Mouse (Mus musculus): Measurements from ENCODE around the gene Cyb5r1. TPM values are rescaled to one million over a fixed set of nuclear protein-coding genes. Genes with fewer than 3 reads are reported as not detected.
"Not testable (repeated sequence)": the region's sequence is repeated elsewhere in the genome, so short reads cannot be mapped to it uniquely, and the experiment has no call there.

The Cyb5r1 gene
- polyA plus RNA-seq, 1 experiment: 40.8 TPM

- TF ChIP-seq CTCF (IDR thresholded peaks at IDR 0.05; ENCODE audit: control insufficient read depth, insufficient read depth, low read length) (peak; percentile 47; the same call in 1 of the 2 replicates), POLR2A (IDR thresholded peaks at IDR 0.05; ENCODE audit: borderline replicate concordance, control insufficient read depth, low read depth, low read length) (no peak)
- 27% methylated on average over 4 of the region's 4 CpGs for WGBS
- Histone ChIP-seq H3K4me1 (ENCODE audit: control insufficient read depth, insufficient read depth, low read length) (no peaks in the 10 kb centered on the region), H3K27ac (ENCODE audit: control insufficient read depth, insufficient read depth, low read depth, low read length, poor library complexity) (no peak overlapping the region), H3K4me3 (replicated peaks; ENCODE audit: control insufficient read depth, low read depth, low read length) (no peak overlapping the region)
Observed at GRCm38 (mm10) chr1:134435414-134435813, 30.1 kb downstream of the Cyb5r1 start.

- WGBS: 76% methylated on average over 6 of the region's 6 CpGs
- Histone ChIP-seq H3K27ac (ENCODE audit: control insufficient read depth, insufficient read depth, low read depth, low read length, poor library complexity) (no peak overlapping the region), H3K4me3 (replicated peaks; ENCODE audit: control insufficient read depth, low read depth, low read length) (no peak overlapping the region), H3K4me1 (ENCODE audit: control insufficient read depth, insufficient read depth, low read length) (no peaks in the 10 kb centered on the region; the same call in 1 of the 2 replicates)
- TF ChIP-seq POLR2A (IDR thresholded peaks at IDR 0.05; ENCODE audit: borderline replicate concordance, control insufficient read depth, low read depth, low read length): no peak
- TF ChIP-seq CTCF (IDR thresholded peaks at IDR 0.05; ENCODE audit: control insufficient read depth, insufficient read depth, low read length): no peak
Observed at GRCm38 (mm10) chr1:134440437-134440836, 35.1 kb downstream of the Cyb5r1 start.

GRCm38 (mm10) chr1:134441737-134442136, 36.4 kb downstream of the Cyb5r1 start:
- H3K4me3 ChIP-seq (replicated peaks; ENCODE audit: control insufficient read depth, low read depth, low read length); H3K4me1 ChIP-seq (ENCODE audit: control insufficient read depth, insufficient read depth, low read length); H3K27ac ChIP-seq (ENCODE audit: control insufficient read depth, insufficient read depth, low read depth, low read length, poor library complexity): not testable (repeated sequence)
- WGBS: 94% methylated on average over 8 of the region's 10 CpGs

GRCm38 (mm10) chr1:134442394-134442793, 37.0 kb downstream of the Cyb5r1 start:
- WGBS: 92% methylated on average over 3 of the region's 3 CpGs
- Histone ChIP-seq H3K4me1 (ENCODE audit: control insufficient read depth, insufficient read depth, low read length) (no peaks in the 10 kb centered on the region; the same call in 1 of the 2 replicates), H3K27ac (ENCODE audit: control insufficient read depth, insufficient read depth, low read depth, low read length, poor library complexity) (no peak overlapping the region), H3K4me3 (replicated peaks; ENCODE audit: control insufficient read depth, low read depth, low read length) (no peak overlapping the region)
- no peak for TF ChIP-seq CTCF (IDR thresholded peaks at IDR 0.05; ENCODE audit: control insufficient read depth, insufficient read depth, low read length)
- no peak for TF ChIP-seq POLR2A (IDR thresholded peaks at IDR 0.05; ENCODE audit: borderline replicate concordance, control insufficient read depth, low read depth, low read length)

GRCm38 (mm10) chr1:134443288-134443687, 37.9 kb downstream of the Cyb5r1 start:
- WGBS: 56% methylated on average over 1 of the region's 1 CpGs
- not testable (repeated sequence) for H3K4me3 ChIP-seq (replicated peaks; ENCODE audit: control insufficient read depth, low read depth, low read length); H3K27ac ChIP-seq (ENCODE audit: control insufficient read depth, insufficient read depth, low read depth, low read length, poor library complexity); H3K4me1 ChIP-seq (ENCODE audit: control insufficient read depth, insufficient read depth, low read length)

GRCm38 (mm10) chr1:134445418-134445817, 40.1 kb downstream of the Cyb5r1 start:
- H3K4me1 ChIP-seq (ENCODE audit: control insufficient read depth, insufficient read depth, low read length): no peaks in the 10 kb centered on the region; the same call in 1 of the 2 replicates
- TF ChIP-seq POLR2A (IDR thresholded peaks at IDR 0.05; ENCODE audit: borderline replicate concordance, control insufficient read depth, low read depth, low read length) (no peak), CTCF (IDR thresholded peaks at IDR 0.05; ENCODE audit: control insufficient read depth, insufficient read depth, low read length) (no peak)

GRCm38 (mm10) chr1:134448537-134448936, 43.2 kb downstream of the Cyb5r1 start:
- not testable (repeated sequence) for H3K4me1 ChIP-seq (ENCODE audit: control insufficient read depth, insufficient read depth, low read length); H3K27ac ChIP-seq (ENCODE audit: control insufficient read depth, insufficient read depth, low read depth, low read length, poor library complexity); H3K4me3 ChIP-seq (replicated peaks; ENCODE audit: control insufficient read depth, low read depth, low read length)
- 74% methylated on average over 3 of the region's 3 CpGs for WGBS

More at GRCm38 (mm10) chr1:134445418-134445817, 40.1 kb downstream of the Cyb5r1 start:
- Histone ChIP-seq H3K4me3 (replicated peaks; ENCODE audit: control insufficient read depth, low read depth, low read length) (no peak overlapping the region), H3K27ac (ENCODE audit: control insufficient read depth, insufficient read depth, low read depth, low read length, poor library complexity) (no peak overlapping the region)
- 77% methylated on average over 2 of the region's 2 CpGs for WGBS

GRCm38 (mm10) chr1:134450201-134450600, 44.8 kb downstream of the Cyb5r1 start:
- Histone ChIP-seq H3K4me1 (ENCODE audit: control insufficient read depth, insufficient read depth, low read length) (no peaks in the 10 kb centered on the region), H3K27ac (ENCODE audit: control insufficient read depth, insufficient read depth, low read depth, low read length, poor library complexity) (no peak overlapping the region), H3K4me3 (replicated peaks; ENCODE audit: control insufficient read depth, low read depth, low read length) (no peak overlapping the region)
- 78% methylated on average over 4 of the region's 4 CpGs for WGBS
- TF ChIP-seq POLR2A (IDR thresholded peaks at IDR 0.05; ENCODE audit: borderline replicate concordance, control insufficient read depth, low read depth, low read length) (no peak), CTCF (IDR thresholded peaks at IDR 0.05; ENCODE audit: control insufficient read depth, insufficient read depth, low read length) (no peak)

GRCm38 (mm10) chr1:134450986-134451385, 45.6 kb downstream of the Cyb5r1 start:
- no peaks in the 10 kb centered on the region for H3K4me1 ChIP-seq (ENCODE audit: control insufficient read depth, insufficient read depth, low read length)
- TF ChIP-seq POLR2A (IDR thresholded peaks at IDR 0.05; ENCODE audit: borderline replicate concordance, control insufficient read depth, low read depth, low read length) (no peak), CTCF (IDR thresholded peaks at IDR 0.05; ENCODE audit: control insufficient read depth, insufficient read depth, low read length) (peak; percentile 46)
- no peak overlapping the region for H3K27ac ChIP-seq (ENCODE audit: control insufficient read depth, insufficient read depth, low read depth, low read length, poor library complexity)
- WGBS: 25% methylated on average over 3 of the region's 3 CpGs
- H3K4me3 ChIP-seq (replicated peaks; ENCODE audit: control insufficient read depth, low read depth, low read length): no peak overlapping the region
